In genomic region chr11:95472942-95473341, GRCm38 (mm10) we compare ENCODE assay signal across 13 mouse cellular contexts. TPM values are rescaled to one million over a fixed set of nuclear protein-coding genes. Genes with fewer than 3 reads are reported as not detected.
"Had no signal": no experiment of that assay in that cellular context is flagged by ENCODE, and none has a peak within 500 bp of the region (broad histone marks: within the 10 kb centered on the region; RNA-seq: fewer than 3 reads in every experiment).

No protein-coding gene starts in this region.

- DNase-seq: kidney, postnatal 14 days; left cerebral cortex, postnatal 4 days; lung, adult 18-20 months; right cerebral cortex, adult 18-20 months; right cerebral cortex, postnatal 25 days had no signal

- H3K27ac ChIP-seq: limb, embryonic 13.5 days; liver, embryonic 14.5 days; midbrain, embryonic 13.5 days; neural tube, embryonic 15.5 days; stomach, postnatal 0 days had no signal

- H3K9me3 ChIP-seq: limb, embryonic 13.5 days; midbrain, embryonic 13.5 days; neural tube, embryonic 15.5 days had no signal

- H3K9ac ChIP-seq: limb, embryonic 13.5 days; liver, embryonic 14.5 days; midbrain, embryonic 13.5 days; neural tube, embryonic 15.5 days had no signal

- H3K4me2 ChIP-seq: limb, embryonic 13.5 days; midbrain, embryonic 13.5 days; neural tube, embryonic 15.5 days had no signal

- H3K27me3 ChIP-seq: limb, embryonic 13.5 days; midbrain, embryonic 13.5 days; neural tube, embryonic 15.5 days had no signal

- H3K4me3 ChIP-seq: limb, embryonic 13.5 days; midbrain, embryonic 13.5 days; myocyte; neural tube, embryonic 15.5 days had no signal

- H3K4me1 ChIP-seq: limb, embryonic 13.5 days; midbrain, embryonic 13.5 days; neural tube, embryonic 15.5 days had no signal

- ATAC-seq: midbrain, embryonic 13.5 days had no signal

RNA-seq across cellular contexts. Expression of gene Nxph3, which starts 41.4 kb away (rescaled TPM):
- total RNA-seq: liver, adult 2 months; megakaryocyte-erythroid progenitor cell, adult 5-6 weeks had no signal
